Mouse (Mus musculus) myocyte (in vitro differentiated cells): ENCODE data around the gene Map3k14.

Experiments
- POLR2A ChIP-seq: IDR thresholded peaks from one replicate; pipeline ENCODE4 v1.6.1; 2011; ENCODE audit warnings: low read depth, mild to moderate bottlenecking, control low read depth, moderate library complexity; ENCODE audit not compliant: insufficient read length
- POLR2AphosphoS2 ChIP-seq: IDR thresholded peaks from one replicate; pipeline ENCODE4 v1.6.1; 2011; ENCODE audit warnings: low read depth, control low read depth; ENCODE audit not compliant: insufficient read length
- TCF12 ChIP-seq: IDR thresholded peaks from one replicate; pipeline ENCODE4 v1.6.1; 2011; ENCODE audit warnings: mild to moderate bottlenecking, control low read depth; ENCODE audit not compliant: poor library complexity, insufficient read depth, severe bottlenecking
- TCF3 ChIP-seq: IDR thresholded peaks from one replicate; pipeline ENCODE4 v1.6.1; 2011; ENCODE audit warnings: low read depth, control low read depth; ENCODE audit not compliant: insufficient read length
- USF1 ChIP-seq: IDR thresholded peaks from one replicate; pipeline ENCODE4 v1.6.1; 2011; ENCODE audit warnings: low read depth, mild to moderate bottlenecking, control low read depth, moderate library complexity

GRCm38 (mm10) chr11:103221437-103221836, 45.8 kb downstream of the Map3k14 start:
- TF ChIP-seq POLR2A, result no peak
- no peak for TF ChIP-seq USF1
- TF ChIP-seq TCF12, result no peak
- no peak for TF ChIP-seq POLR2AphosphoS2
- TF ChIP-seq TCF3, result no peak
